Mouse (Mus musculus) R1 (cell line): ENCODE data around the gene 6030468B19Rik.

ENCODE experiments used
- DNase-seq: peaks from one replicate; pipeline ENCODE4 v3.0.0-alpha.2; 2018; ENCODE audit warnings: low read depth, low spot score

6030468B19Rik gene

DNA sequence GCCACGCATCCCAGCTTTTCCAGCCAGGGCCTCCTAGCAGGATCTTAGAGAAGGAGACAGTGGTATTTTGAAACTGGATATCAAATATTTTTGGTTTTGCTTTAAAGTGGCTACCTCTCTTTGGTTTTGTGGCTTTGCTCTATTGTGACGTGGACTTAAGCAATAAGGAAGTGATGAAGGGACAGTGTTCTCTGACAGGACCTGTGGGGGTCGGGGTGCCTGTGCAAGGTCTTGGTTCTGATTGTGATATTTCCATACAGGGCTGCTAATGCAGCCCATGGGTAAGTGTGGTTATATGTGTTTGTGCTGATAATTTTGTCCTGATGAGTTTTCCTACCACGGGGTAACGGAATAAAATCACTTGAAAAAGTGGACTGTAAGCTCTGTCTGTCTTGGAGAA is 57.9 kb downstream of the 6030468B19Rik start:
- DNase-seq: no peak

GRCm38 (mm10) chr11:117855975-117856374 is 58.5 kb downstream of the 6030468B19Rik start:
- DNase-seq: no peak
